Mouse (Mus musculus): ENCODE data around the gene Tmem141. TPM values are rescaled to one million over a fixed set of nuclear protein-coding genes. Genes with fewer than 3 reads are reported as not detected.

The Tmem141 gene
- total and polyA plus RNA-seq, 2 experiments: 28.5 to 40.9 TPM

DNA sequence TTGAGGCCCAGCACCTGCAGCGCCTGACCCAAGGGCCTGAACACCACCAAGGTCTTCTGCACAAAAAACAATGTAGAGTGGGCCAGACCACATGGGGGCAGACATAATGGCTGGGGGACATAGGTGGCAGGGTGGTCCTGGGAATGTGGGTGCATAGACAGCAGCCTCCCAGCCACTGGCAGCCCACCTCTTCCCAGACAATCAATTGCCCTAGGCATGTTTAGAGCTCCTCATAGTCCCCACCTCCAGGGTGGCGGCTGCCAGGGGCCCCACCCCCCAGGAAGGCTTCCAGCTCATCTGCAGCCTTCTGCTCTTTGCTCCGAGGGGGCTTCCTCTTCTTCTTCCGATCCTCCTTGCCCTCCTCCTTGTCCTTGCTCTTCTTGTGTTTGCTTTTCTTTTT lies 38.2 kb downstream of the Tmem141 start:
- no peak for DNase-seq (ENCODE audit: extremely low read depth, low read depth, low spot score)
- Histone ChIP-seq H3K79me2 (ENCODE audit: control insufficient read depth, insufficient read depth, low read length) (no peaks in the 10 kb centered on the region), H3K27me3 (ENCODE audit: control insufficient read depth, insufficient read depth, low read length) (peaks cover 14% of the 10 kb centered on the region), H3K36me3 (ENCODE audit: control insufficient read depth, insufficient read depth, low read length) (peaks cover 6% of the 10 kb centered on the region; the same call in 1 of the 2 replicates), H3K4me3 (ENCODE audit: insufficient read depth, low read depth, low read length) (no peak overlapping the region), H3K27ac (replicated peaks; ENCODE audit: insufficient read depth, low read depth, low read length) (no peak overlapping the region), H3K9ac (ENCODE audit: low read depth, low read length) (no peak overlapping the region), H3K4me1 (ENCODE audit: control insufficient read depth, insufficient read depth, low read length) (peaks cover 2% of the 10 kb centered on the region)
- no peak for TF ChIP-seq CTCF (IDR thresholded peaks at IDR 0.05; ENCODE audit: low read depth, low read length)
- TF ChIP-seq POLR2A (IDR thresholded peaks at IDR 0.05; ENCODE audit: extremely low read depth, insufficient read depth, low read length): no peak
- 80% methylated on average over 4 of the region's 4 CpGs for WGBS

GRCm38 (mm10) chr2:25583120-25583481 lies 38.7 kb downstream of the Tmem141 start:
- Histone ChIP-seq H3K27me3 (ENCODE audit: control insufficient read depth, insufficient read depth, low read length) (peaks cover 19% of the 10 kb centered on the region), H3K79me2 (ENCODE audit: control insufficient read depth, insufficient read depth, low read length) (no peaks in the 10 kb centered on the region), H3K36me3 (ENCODE audit: control insufficient read depth, insufficient read depth, low read length) (peaks cover 6% of the 10 kb centered on the region; the same call in 1 of the 2 replicates), H3K9ac (ENCODE audit: low read depth, low read length) (no peak overlapping the region), H3K4me1 (ENCODE audit: control insufficient read depth, insufficient read depth, low read length) (peaks cover 2% of the 10 kb centered on the region), H3K4me3 (ENCODE audit: insufficient read depth, low read depth, low read length) (no peak overlapping the region), H3K27ac (replicated peaks; ENCODE audit: insufficient read depth, low read depth, low read length) (no peak overlapping the region)
- WGBS: 89% methylated on average over 6 of the region's 6 CpGs
- TF ChIP-seq POLR2A (IDR thresholded peaks at IDR 0.05; ENCODE audit: extremely low read depth, insufficient read depth, low read length) (no peak), CTCF (IDR thresholded peaks at IDR 0.05; ENCODE audit: low read depth, low read length) (no peak)
- DNase-seq (ENCODE audit: extremely low read depth, low read depth, low spot score): no peak

GRCm38 (mm10) chr2:25582466-25583119 lies 39.2 kb downstream of the Tmem141 start:
- no peak for TF ChIP-seq POLR2A (IDR thresholded peaks at IDR 0.05; ENCODE audit: extremely low read depth, insufficient read depth, low read length)
- no peak for TF ChIP-seq CTCF (IDR thresholded peaks at IDR 0.05; ENCODE audit: low read depth, low read length)
- Histone ChIP-seq H3K27me3 (ENCODE audit: control insufficient read depth, insufficient read depth, low read length) (peaks cover 24% of the 10 kb centered on the region), H3K27ac (replicated peaks; ENCODE audit: insufficient read depth, low read depth, low read length) (no peak overlapping the region), H3K9ac (ENCODE audit: low read depth, low read length) (no peak overlapping the region), H3K36me3 (ENCODE audit: control insufficient read depth, insufficient read depth, low read length) (peaks cover 6% of the 10 kb centered on the region; the same call in 1 of the 2 replicates), H3K79me2 (ENCODE audit: control insufficient read depth, insufficient read depth, low read length) (no peaks in the 10 kb centered on the region), H3K4me1 (ENCODE audit: control insufficient read depth, insufficient read depth, low read length) (peaks cover 3% of the 10 kb centered on the region), H3K4me3 (ENCODE audit: insufficient read depth, low read depth, low read length) (no peak overlapping the region)
- WGBS: 64% methylated on average over 12 of the region's 12 CpGs
- DNase-seq (ENCODE audit: extremely low read depth, low read depth, low spot score): no peak

GRCm38 (mm10) chr2:25581901-25582301 lies 39.9 kb downstream of the Tmem141 start:
- H3K36me3 ChIP-seq (ENCODE audit: control insufficient read depth, insufficient read depth, low read length): peaks cover 6% of the 10 kb centered on the region; the same call in 1 of the 2 replicates
- H3K79me2 ChIP-seq (ENCODE audit: control insufficient read depth, insufficient read depth, low read length): no peaks in the 10 kb centered on the region
- 29% methylated on average over 6 of the region's 6 CpGs for WGBS
- TF ChIP-seq POLR2A (IDR thresholded peaks at IDR 0.05; ENCODE audit: extremely low read depth, insufficient read depth, low read length): no peak
- TF ChIP-seq CTCF (IDR thresholded peaks at IDR 0.05; ENCODE audit: low read depth, low read length): 0 out of 2 replicates have a peak, but pooled peaks have one; percentile 2
- H3K27me3 ChIP-seq (ENCODE audit: control insufficient read depth, insufficient read depth, low read length): peaks cover 30% of the 10 kb centered on the region
- H3K9ac ChIP-seq (ENCODE audit: low read depth, low read length): no peak overlapping the region
- H3K4me1 ChIP-seq (ENCODE audit: control insufficient read depth, insufficient read depth, low read length): peaks cover 5% of the 10 kb centered on the region
- DNase-seq (ENCODE audit: extremely low read depth, low read depth, low spot score): no peak
- no peak overlapping the region for H3K4me3 ChIP-seq (ENCODE audit: insufficient read depth, low read depth, low read length)
- H3K27ac ChIP-seq (replicated peaks; ENCODE audit: insufficient read depth, low read depth, low read length): no peak overlapping the region

DNA sequence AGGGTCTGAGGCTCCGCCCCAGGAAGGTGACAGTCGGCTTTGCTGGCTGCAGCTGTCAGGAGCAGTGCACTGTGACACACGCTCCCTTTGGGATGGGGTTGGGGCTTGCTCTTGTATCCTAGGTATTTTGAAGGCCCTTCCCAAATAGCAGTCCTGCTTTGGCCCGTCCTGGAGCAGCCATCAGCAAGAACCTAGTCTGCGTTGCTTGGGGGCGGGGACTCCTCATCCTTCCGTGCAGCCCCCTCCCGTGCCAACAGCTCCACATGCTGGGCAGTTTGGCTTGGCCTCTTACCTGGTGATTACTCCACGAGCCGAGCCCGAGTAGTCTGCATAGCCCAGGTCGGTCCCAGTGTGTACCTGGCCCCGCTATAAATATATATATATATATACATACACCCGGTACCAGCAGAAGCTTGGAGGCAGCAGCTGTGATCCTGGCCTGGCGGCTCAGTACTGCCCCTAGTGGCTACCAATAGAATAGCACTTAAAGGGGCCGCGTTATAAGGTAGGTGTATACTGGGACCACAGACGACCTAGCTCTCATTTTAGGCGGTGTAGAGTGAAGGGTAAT lies 40.4 kb downstream of the Tmem141 start, which contains the start of gene Ajm1:
Gene Ajm1 (minus strand): TSS at position 464 of the 571 bp plus-strand sequence.
- H3K4me1 ChIP-seq (ENCODE audit: control insufficient read depth, insufficient read depth, low read length): peaks cover 5% of the 10 kb centered on the region
- WGBS: 6% methylated on average over 19 of the region's 19 CpGs
- H3K27ac ChIP-seq (replicated peaks; ENCODE audit: insufficient read depth, low read depth, low read length): no peak within 1 kb of the TSS

More for the DNA sequence above, 40.4 kb downstream of the Tmem141 start, which contains the start of gene Ajm1:
- TF ChIP-seq POLR2A (IDR thresholded peaks at IDR 0.05; ENCODE audit: extremely low read depth, insufficient read depth, low read length) (no peak), CTCF (IDR thresholded peaks at IDR 0.05; ENCODE audit: low read depth, low read length) (peak; percentile 85)
- Histone ChIP-seq H3K27me3 (ENCODE audit: control insufficient read depth, insufficient read depth, low read length) (peaks cover 30% of the 10 kb centered on the region), H3K79me2 (ENCODE audit: control insufficient read depth, insufficient read depth, low read length) (no peaks in the 10 kb centered on the region), H3K36me3 (ENCODE audit: control insufficient read depth, insufficient read depth, low read length) (peaks cover 4% of the 10 kb centered on the region; the same call in 1 of the 2 replicates), H3K9ac (ENCODE audit: low read depth, low read length) (no peak within 1 kb of the TSS), H3K4me3 (ENCODE audit: insufficient read depth, low read depth, low read length) (peak within 1 kb of the TSS; percentile 23; the same call in 1 of the 2 replicates)
- DNase-seq (ENCODE audit: extremely low read depth, low read depth, low spot score): no peak
